Mouse (Mus musculus) lung, embryonic 14.5 days (tissue): Measurements from ENCODE around the gene 9530068E07Rik. TPM values are rescaled to one million over a fixed set of nuclear protein-coding genes. Genes with fewer than 3 reads are reported as not detected.

ENCODE experiments used
- ATAC-seq: fragments of 200-750 bp; cut with Nextera tagmentation; 2 replicates; pipeline ENCODE4 v1.8.0; 2017; ENCODE audit warnings: mild to moderate bottlenecking, moderate TSS enrichment, moderate library complexity; ENCODE audit not compliant: insufficient read depth
- DNase-seq: peaks from one replicate; pipeline ENCODE4 v3.0.0-alpha.2; 2015
- H3K27ac ChIP-seq: fragments of 300-500 bp; sonication (generic); 2 replicates; pipeline ENCODE4 v1.5.1; 2014; ENCODE audit warnings: low read depth, mild to moderate bottlenecking, moderate library complexity
- H3K27me3 ChIP-seq: fragments of 300-500 bp; sonication (generic); 2 replicates; pipeline ENCODE4 v1.6.1; 2014; ENCODE audit warnings: low read length, control low read depth; ENCODE audit not compliant: insufficient read depth
- H3K36me3 ChIP-seq: fragments of 300-500 bp; sonication (generic); 2 replicates; pipeline ENCODE4 v1.6.1; 2014; ENCODE audit warnings: control low read depth; ENCODE audit not compliant: insufficient read depth
- H3K4me1 ChIP-seq: fragments of 300-500 bp; sonication (generic); 2 replicates; pipeline ENCODE4 v1.6.1; 2014; ENCODE audit warnings: antibody characterized with exemption, control low read depth; ENCODE audit not compliant: insufficient read depth
- H3K4me2 ChIP-seq: fragments of 300-500 bp; sonication (generic); 2 replicates; pipeline ENCODE4 v1.6.1; 2014; ENCODE audit warnings: mild to moderate bottlenecking
- H3K4me3 ChIP-seq: fragments of 300-500 bp; sonication (generic); 2 replicates; pipeline ENCODE4 v1.5.1; 2014; ENCODE audit warnings: low read depth, low read length
- H3K9ac ChIP-seq: fragments of 300-500 bp; sonication (generic); 2 replicates; pipeline ENCODE4 v1.6.1; 2014
- H3K9me3 ChIP-seq: fragments of 300-500 bp; sonication (generic); 2 replicates; pipeline ENCODE4 v1.6.1; 2016; ENCODE audit warnings: low read depth, low read length, control low read depth
- CTCF ChIP-seq: IDR thresholded peaks from 2 replicates; pipeline ENCODE4 v1.5.1; 2016; ENCODE audit warnings: antibody characterized with exemption, low read depth
- WGBS: fragments of 180-500 bp; shearing (Covaris S2); extraction: QIAGEN DNeasy Blood & Tissue Kit; methylation state at CpG from one replicate; pipeline ENCODE4 v1.1.7; 2014; 5-methylcytosine and 5-hydroxymethylcytosine counted together
- polyA plus RNA-seq: library from polyadenylated mRNA; unstranded; fragments of >200 nt; fragmentation: Nextera tagmentation; extraction: Ambion mirVana; gene quantifications from 2 replicates; pipeline ENCODE4 v1.2.1, GENCODE M21; 2014

The 9530068E07Rik gene
- polyA plus RNA-seq, 1 experiment from 2014 or later = 235 TPM

- peak overlapping the region; percentile 76 for H3K4me2 ChIP-seq
- no peak overlapping the region for H3K27ac ChIP-seq
- ATAC-seq (no peak), DNase-seq (peak; percentile 35)
- peak overlapping the region; percentile 98 for H3K4me3 ChIP-seq
- no peaks in the 10 kb centered on the region for H3K36me3 ChIP-seq
- peak; percentile 36; the same call in 1 of the 2 replicates for TF ChIP-seq CTCF
- peak overlapping the region; percentile 97; the same call in 1 of the 2 replicates for H3K9ac ChIP-seq
- H3K4me1 ChIP-seq = no peaks in the 10 kb centered on the region
- H3K9me3 ChIP-seq = no peaks in the 10 kb centered on the region
- H3K27me3 ChIP-seq = no peaks in the 10 kb centered on the region
- WGBS = 78% methylated on average over 4 of the region's 4 CpGs
Observed at GRCm38 (mm10) chr11:52397385-52397987, 1.3 kb downstream of the 9530068E07Rik start.

GRCm38 (mm10) chr11:52401476-52401875, 5.2 kb downstream of the 9530068E07Rik start:
- Histone ChIP-seq H3K4me2 (no peak overlapping the region), H3K9ac (no peak overlapping the region), H3K4me1 (no peaks in the 10 kb centered on the region), H3K9me3 (no peaks in the 10 kb centered on the region), H3K27me3 (no peaks in the 10 kb centered on the region), H3K4me3 (no peak overlapping the region), H3K36me3 (peaks cover 33% of the 10 kb centered on the region), H3K27ac (no peak overlapping the region)
- DNase-seq (no peak), ATAC-seq (no peak)
- WGBS = 64% methylated on average over 2 of the region's 2 CpGs
- TF ChIP-seq CTCF = no peak

GRCm38 (mm10) chr11:52402566-52402965, 6.3 kb downstream of the 9530068E07Rik start:
- DNase-seq (no peak), ATAC-seq (no peak)
- Histone ChIP-seq H3K4me1 (no peaks in the 10 kb centered on the region), H3K27me3 (no peaks in the 10 kb centered on the region), H3K9me3 (no peaks in the 10 kb centered on the region), H3K9ac (no peak overlapping the region), H3K4me3 (no peak overlapping the region), H3K27ac (no peak overlapping the region), H3K36me3 (peaks cover 44% of the 10 kb centered on the region), H3K4me2 (no peak overlapping the region)
- no peak for TF ChIP-seq CTCF
- WGBS = 47% methylated on average over 1 of the region's 1 CpGs

GRCm38 (mm10) chr11:52404209-52404608, 8.0 kb downstream of the 9530068E07Rik start:
- Histone ChIP-seq H3K4me1 (no peaks in the 10 kb centered on the region), H3K4me3 (no peak overlapping the region), H3K9ac (no peak overlapping the region), H3K27me3 (no peaks in the 10 kb centered on the region), H3K36me3 (peaks cover 59% of the 10 kb centered on the region), H3K27ac (no peak overlapping the region), H3K4me2 (no peak overlapping the region), H3K9me3 (no peaks in the 10 kb centered on the region)
- 88% methylated on average over 5 of the region's 5 CpGs for WGBS
- DNase-seq = no peak
- ATAC-seq = no peak
- no peak for TF ChIP-seq CTCF

- no peak overlapping the region for H3K27ac ChIP-seq
- no peaks in the 10 kb centered on the region for H3K4me1 ChIP-seq
- H3K4me2 ChIP-seq = no peak overlapping the region
- no peaks in the 10 kb centered on the region for H3K9me3 ChIP-seq
- DNase-seq (no peak), ATAC-seq (no peak)
- TF ChIP-seq CTCF = no peak
- 72% methylated on average over 9 of the region's 9 CpGs for WGBS
- H3K27me3 ChIP-seq = no peaks in the 10 kb centered on the region
- H3K4me3 ChIP-seq = no peak overlapping the region
- no peak overlapping the region for H3K9ac ChIP-seq
- H3K36me3 ChIP-seq = peaks cover 59% of the 10 kb centered on the region
Observed at GRCm38 (mm10) chr11:52405196-52405688, 9.0 kb downstream of the 9530068E07Rik start.

GRCm38 (mm10) chr11:52409316-52409715, 13.1 kb downstream of the 9530068E07Rik start:
- DNase-seq (no peak), ATAC-seq (peak; percentile 24; the same call in 1 of the 2 replicates)
- no peak for TF ChIP-seq CTCF
- H3K27me3 ChIP-seq = no peaks in the 10 kb centered on the region
- H3K4me1 ChIP-seq = no peaks in the 10 kb centered on the region
- no peak overlapping the region for H3K27ac ChIP-seq
- WGBS = 58% methylated on average over 5 of the region's 5 CpGs
- no peak overlapping the region for H3K9ac ChIP-seq
- no peaks in the 10 kb centered on the region for H3K9me3 ChIP-seq
- H3K36me3 ChIP-seq = peaks cover 46% of the 10 kb centered on the region
- no peak overlapping the region for H3K4me3 ChIP-seq
- H3K4me2 ChIP-seq = no peak overlapping the region

GRCm38 (mm10) chr11:52418358-52418757, 22.1 kb downstream of the 9530068E07Rik start:
- Histone ChIP-seq H3K27me3 (no peaks in the 10 kb centered on the region), H3K27ac (no peak overlapping the region), H3K9ac (no peak overlapping the region), H3K4me1 (no peaks in the 10 kb centered on the region), H3K4me3 (no peak overlapping the region), H3K9me3 (no peaks in the 10 kb centered on the region), H3K4me2 (no peak overlapping the region), H3K36me3 (no peaks in the 10 kb centered on the region)
- TF ChIP-seq CTCF = no peak
- WGBS = 72% methylated on average over 5 of the region's 5 CpGs
- peak; percentile 20 for DNase-seq
- ATAC-seq = peak; percentile 49; the same call in 1 of the 2 replicates
